Mouse (Mus musculus) kidney, embryonic 15.5 days (tissue): ENCODE measurements at regions not wholly inside any gene's neighbourhood (a gene's known extent, or its start where the extent isn't known, plus 50 kb on each side); places are given as distances from the start of the nearest gene placed in this dataset.
A peak's percentile ranks its signal among the peaks of the same experiment; 100 is the strongest.

Experiments
- ATAC-seq: fragments of 200-750 bp; cut with Nextera tagmentation; replicated peaks from 2 replicates; pipeline ENCODE4 v1.8.0; 2017; ENCODE audit warnings: moderate TSS enrichment; ENCODE audit not compliant: low FRiP score
- H3K27ac ChIP-seq: fragments of 300-500 bp; sonication (generic); 2 replicates; pipeline ENCODE4 v1.5.1; 2015; ENCODE audit warnings: mild to moderate bottlenecking, inconsistent platforms
- H3K27me3 ChIP-seq: fragments of 300-500 bp; sonication (generic); 2 replicates; pipeline ENCODE4 v1.6.1; 2015; ENCODE audit warnings: inconsistent platforms
- H3K36me3 ChIP-seq: fragments of 300-500 bp; sonication (generic); 2 replicates; pipeline ENCODE4 v1.6.1; 2015; ENCODE audit warnings: inconsistent platforms
- H3K4me1 ChIP-seq: fragments of 300-500 bp; sonication (generic); 2 replicates; pipeline ENCODE4 v1.6.1; 2015; ENCODE audit warnings: inconsistent platforms
- H3K4me2 ChIP-seq: fragments of 300-500 bp; sonication (generic); 2 replicates; pipeline ENCODE4 v1.6.1; 2015; ENCODE audit warnings: moderate library complexity, mild to moderate bottlenecking, inconsistent platforms
- H3K4me3 ChIP-seq: fragments of 300-500 bp; sonication (generic); replicated peaks from 2 replicates; pipeline ENCODE4 v1.5.1; 2015; ENCODE audit warnings: mild to moderate bottlenecking, inconsistent platforms
- H3K9ac ChIP-seq: fragments of 300-500 bp; sonication (generic); 2 replicates; pipeline ENCODE4 v1.6.1; 2015; ENCODE audit warnings: mild to moderate bottlenecking, inconsistent platforms
- H3K9me3 ChIP-seq: fragments of 300-500 bp; sonication (generic); replicated peaks from 2 replicates; pipeline ENCODE4 v1.6.1; 2016; ENCODE audit warnings: inconsistent platforms
- WGBS: fragments of 180-500 bp; shearing (Covaris S2); methylation state at CpG from one replicate; pipeline ENCODE4 v1.1.7; 2015; ENCODE audit warnings: mixed read lengths; 5-methylcytosine and 5-hydroxymethylcytosine counted together

DNA sequence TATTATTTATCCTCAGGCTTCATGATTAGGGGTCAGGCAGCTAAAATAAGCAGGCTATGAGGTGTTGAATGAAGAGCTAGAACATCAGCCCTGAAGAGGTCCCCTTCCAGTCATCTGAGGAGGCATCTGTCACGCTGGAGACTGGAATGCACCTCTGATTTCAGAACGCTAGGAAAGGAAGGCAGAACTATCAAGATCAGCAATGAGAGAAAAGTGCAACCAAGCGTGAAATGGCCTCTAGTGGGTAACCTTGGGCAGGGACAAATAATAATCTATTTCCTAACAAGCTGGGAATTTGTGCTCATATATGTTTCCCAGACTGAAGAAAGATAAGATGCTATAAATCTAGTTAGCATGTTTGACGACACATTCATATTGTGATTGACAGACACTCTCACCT lies 1034.0 kb upstream of the Slc10a2 start:
- Histone ChIP-seq H3K27me3 (no peaks in the 10 kb centered on the region), H3K4me1 (0 out of 2 replicates have a peak, but pooled peaks cover 2% of the 10 kb centered on the region), H3K4me2 (no peak overlapping the region), H3K9ac (no peak overlapping the region), H3K9me3 (no peaks in the 10 kb centered on the region), H3K4me3 (no peak overlapping the region), H3K27ac (no peak overlapping the region), H3K36me3 (no peaks in the 10 kb centered on the region)
- WGBS: 35% methylated on average over 4 of the region's 4 CpGs
- ATAC-seq: no peak

DNA sequence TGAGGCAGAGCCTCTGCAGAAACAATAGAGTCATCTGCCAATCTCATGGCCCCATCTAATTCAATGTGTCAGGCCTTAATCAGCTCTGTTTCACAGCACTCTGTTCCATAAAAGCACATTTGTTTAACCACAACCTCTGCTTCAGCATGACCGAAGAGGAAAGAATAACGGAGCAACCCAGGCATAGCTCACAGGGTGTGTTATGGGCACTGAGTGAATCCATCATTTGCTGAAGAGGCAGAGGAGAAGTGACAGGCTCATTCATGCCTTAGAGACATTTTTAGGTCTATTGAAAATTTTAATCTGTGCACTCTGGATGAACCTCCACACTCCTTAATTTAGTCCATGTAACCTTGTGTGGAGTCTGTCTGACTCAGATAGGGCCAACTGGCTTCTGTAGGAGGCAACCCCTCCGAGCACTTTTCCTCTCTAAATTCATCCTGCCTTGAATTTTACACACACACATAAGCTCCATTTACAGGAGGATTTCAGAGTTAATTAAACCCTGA lies 1027.1 kb upstream of the Slc10a2 start:
- no peak for ATAC-seq
- H3K36me3 ChIP-seq: no peaks in the 10 kb centered on the region
- H3K9ac ChIP-seq: no peak overlapping the region
- H3K4me3 ChIP-seq: no peak overlapping the region
- H3K4me1 ChIP-seq: no peaks in the 10 kb centered on the region
- H3K4me2 ChIP-seq: no peak overlapping the region
- no peaks in the 10 kb centered on the region for H3K27me3 ChIP-seq
- 68% methylated on average over 3 of the region's 3 CpGs for WGBS
- H3K9me3 ChIP-seq: no peaks in the 10 kb centered on the region
- no peak overlapping the region for H3K27ac ChIP-seq

DNA sequence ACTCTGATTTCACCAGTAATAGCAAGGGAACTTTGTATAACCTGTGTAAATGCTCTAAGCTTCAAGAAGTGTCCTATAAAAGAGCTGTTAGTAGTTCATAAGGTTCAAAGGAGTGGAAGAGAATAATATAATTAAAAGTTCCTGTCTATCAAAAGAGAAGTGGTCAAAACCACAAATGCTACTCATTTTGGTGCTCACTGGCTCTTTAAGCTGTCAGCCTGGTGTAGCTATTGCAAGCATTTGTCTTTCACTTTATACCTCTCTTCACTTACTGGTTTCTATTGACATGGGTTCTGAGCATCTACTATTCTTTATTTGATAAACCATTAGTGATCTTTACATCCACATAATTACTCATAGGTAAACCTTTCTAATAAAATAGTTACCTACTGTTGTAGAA lies 1020.1 kb upstream of the Slc10a2 start:
- H3K36me3 ChIP-seq: no peaks in the 10 kb centered on the region
- H3K4me3 ChIP-seq: no peak overlapping the region
- no peak for ATAC-seq
- no peak overlapping the region for H3K9ac ChIP-seq
- H3K27me3 ChIP-seq: no peaks in the 10 kb centered on the region
- no peak overlapping the region for H3K4me2 ChIP-seq
- H3K4me1 ChIP-seq: no peaks in the 10 kb centered on the region
- H3K27ac ChIP-seq: no peak overlapping the region
- no peaks in the 10 kb centered on the region for H3K9me3 ChIP-seq

DNA sequence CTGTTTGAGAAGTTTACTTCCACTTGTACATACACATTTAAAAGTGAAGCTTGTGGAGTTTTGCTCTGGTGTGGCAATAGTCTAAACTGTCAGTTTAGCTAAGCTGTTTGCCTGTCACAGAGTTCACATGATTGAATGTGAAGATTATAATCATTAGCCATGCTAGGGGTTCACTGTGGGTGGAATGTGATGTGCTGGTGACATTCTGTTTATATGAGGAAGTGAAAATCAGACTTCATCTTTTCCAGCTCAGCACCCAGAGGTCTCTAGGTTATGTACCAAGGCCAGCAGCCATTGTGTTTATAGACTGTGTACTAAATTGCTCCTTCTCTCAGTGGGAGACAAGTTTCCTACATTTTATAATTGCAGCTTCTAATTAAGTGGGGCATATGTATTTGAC lies 1014.4 kb upstream of the Slc10a2 start:
- Histone ChIP-seq H3K4me1 (no peaks in the 10 kb centered on the region), H3K4me2 (no peak overlapping the region), H3K27me3 (no peaks in the 10 kb centered on the region), H3K4me3 (no peak overlapping the region), H3K27ac (no peak overlapping the region), H3K36me3 (no peaks in the 10 kb centered on the region), H3K9me3 (no peaks in the 10 kb centered on the region), H3K9ac (no peak overlapping the region)
- ATAC-seq: no peak

DNA sequence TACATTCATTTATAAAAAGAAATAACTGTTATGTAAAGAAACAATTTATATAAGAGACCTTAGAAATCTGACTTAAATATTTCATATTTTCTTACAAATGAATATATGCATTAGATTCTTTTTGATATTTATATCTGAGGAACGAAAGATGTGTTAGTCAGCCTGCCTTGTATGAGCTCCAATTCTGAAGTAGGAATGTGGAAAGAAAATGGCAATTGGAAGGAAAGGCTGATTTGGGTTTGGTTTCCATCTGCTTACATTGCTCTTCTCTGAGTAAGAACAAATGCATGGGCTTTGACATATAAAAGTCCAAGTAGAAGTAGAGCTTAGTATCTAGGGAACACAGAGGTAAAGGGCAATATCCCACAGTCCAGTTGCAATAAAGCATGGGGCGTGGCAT lies 1006.2 kb upstream of the Slc10a2 start:
- no peak overlapping the region for H3K9ac ChIP-seq
- H3K4me3 ChIP-seq: no peak overlapping the region
- no peaks in the 10 kb centered on the region for H3K4me1 ChIP-seq
- no peak for ATAC-seq
- H3K27ac ChIP-seq: no peak overlapping the region
- H3K4me2 ChIP-seq: no peak overlapping the region
- no peaks in the 10 kb centered on the region for H3K36me3 ChIP-seq
- H3K9me3 ChIP-seq: no peaks in the 10 kb centered on the region
- no peaks in the 10 kb centered on the region for H3K27me3 ChIP-seq
- 84% methylated on average over 2 of the region's 2 CpGs for WGBS

DNA sequence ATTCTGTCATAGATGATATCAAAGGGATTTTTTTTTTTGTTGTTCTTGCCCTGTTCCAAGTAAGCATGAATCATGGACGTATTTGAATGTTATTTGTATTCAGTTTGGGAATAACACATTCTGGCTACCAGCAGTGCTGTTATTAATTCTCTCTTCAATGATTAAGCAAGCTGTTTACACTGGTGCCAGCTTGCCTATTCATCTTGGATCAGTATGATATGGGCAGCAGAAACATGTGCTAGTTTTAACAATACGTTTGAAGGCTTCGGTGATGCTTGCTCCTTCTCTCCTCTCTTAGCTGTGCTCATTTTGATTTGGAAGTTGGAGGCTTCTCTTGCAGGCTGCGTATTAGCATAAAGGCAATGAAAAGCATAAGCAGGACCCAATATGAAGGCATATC lies 984.9 kb upstream of the Slc10a2 start:
- no peak overlapping the region for H3K4me2 ChIP-seq
- H3K27ac ChIP-seq: no peak overlapping the region
- H3K9me3 ChIP-seq: no peaks in the 10 kb centered on the region
- H3K4me1 ChIP-seq: no peaks in the 10 kb centered on the region
- H3K36me3 ChIP-seq: no peaks in the 10 kb centered on the region
- no peak overlapping the region for H3K4me3 ChIP-seq
- no peak for ATAC-seq
- 90% methylated on average over 4 of the region's 4 CpGs for whole genome bisulfite sequencing
- H3K9ac ChIP-seq: no peak overlapping the region
- H3K27me3 ChIP-seq: no peaks in the 10 kb centered on the region

DNA sequence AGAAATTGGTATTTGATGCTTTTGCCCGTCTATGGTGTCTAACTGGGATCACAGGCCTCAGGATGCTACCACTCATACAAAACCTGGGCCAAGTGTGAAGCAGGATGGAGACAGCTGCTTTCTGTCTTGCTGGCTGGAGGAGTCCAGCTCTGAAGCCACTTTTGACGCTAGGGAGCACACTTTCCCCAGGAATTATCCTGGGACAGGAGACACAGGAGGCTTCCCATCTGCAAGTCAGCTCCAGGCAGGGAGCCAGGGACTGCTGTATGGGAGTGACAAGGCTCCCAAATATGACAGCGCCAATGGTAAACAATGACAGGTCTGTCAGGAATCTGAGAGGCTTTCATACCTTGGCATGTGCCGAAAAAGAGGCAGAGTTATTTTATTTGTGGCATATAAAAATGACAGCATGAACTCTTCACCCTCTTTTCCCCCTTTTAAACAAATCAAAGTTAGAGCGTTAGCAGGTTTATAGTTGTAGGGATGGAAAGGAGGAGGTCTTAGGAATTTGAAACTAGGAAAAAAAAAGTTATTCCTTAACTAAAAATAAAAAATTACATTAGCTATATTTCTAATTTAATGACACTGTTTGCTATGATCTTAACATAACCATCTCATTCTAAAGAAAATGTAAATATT lies 938.9 kb upstream of the Slc10a2 start:
- Histone ChIP-seq H3K4me2 (no peak overlapping the region), H3K4me3 (no peak overlapping the region), H3K27me3 (no peaks in the 10 kb centered on the region), H3K27ac (no peak overlapping the region), H3K4me1 (no peaks in the 10 kb centered on the region), H3K9me3 (no peaks in the 10 kb centered on the region), H3K36me3 (no peaks in the 10 kb centered on the region), H3K9ac (no peak overlapping the region)
- 26% methylated on average over 5 of the region's 5 CpGs for WGBS
- ATAC-seq: peak; percentile 83; the same call in 1 of the 2 replicates

DNA sequence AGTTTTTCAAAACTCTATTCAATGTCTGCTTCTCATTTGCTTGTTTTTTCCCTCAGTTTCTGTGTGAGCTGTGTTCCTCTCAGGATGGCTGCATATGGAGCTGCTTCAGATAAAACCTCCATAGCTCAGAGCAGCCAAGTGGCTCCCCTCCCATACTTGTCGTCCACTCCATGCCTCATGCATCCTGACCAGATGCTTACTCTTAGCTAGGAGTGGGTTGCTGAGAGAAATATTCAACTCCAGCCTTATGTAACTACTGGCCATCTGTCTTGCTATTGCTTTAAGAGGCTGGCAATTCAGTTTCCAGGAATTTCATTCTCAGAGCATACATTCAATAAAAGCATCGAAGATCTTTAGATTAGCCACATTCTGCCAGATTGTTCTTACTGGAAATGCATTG lies 907.1 kb upstream of the Slc10a2 start:
- ATAC-seq: no peak
- WGBS: 66% methylated on average over 2 of the region's 2 CpGs

DNA sequence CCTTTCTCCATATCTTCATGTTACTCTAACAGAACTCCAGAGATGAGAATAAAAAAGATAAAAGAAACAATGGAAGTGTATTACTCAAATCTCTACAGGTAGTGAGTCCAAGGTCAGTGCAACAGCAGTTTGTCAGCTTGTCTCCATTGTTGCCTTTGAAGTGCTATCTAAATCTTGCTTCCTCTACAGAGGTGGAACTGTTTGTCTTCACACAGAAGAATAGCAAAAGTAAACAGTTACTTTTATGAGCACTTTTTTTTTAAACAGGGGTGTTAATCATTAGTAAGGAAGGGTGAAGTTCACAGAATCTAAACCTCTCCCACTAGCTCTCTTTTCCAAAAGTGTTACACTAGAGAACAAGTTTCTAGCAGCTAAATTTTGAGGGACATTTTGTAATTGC lies 906.0 kb upstream of the Slc10a2 start:
- H3K36me3 ChIP-seq: no peaks in the 10 kb centered on the region
- no peak for ATAC-seq
- H3K27ac ChIP-seq: no peak overlapping the region

More for the DNA sequence above, 907.1 kb upstream of the Slc10a2 start:
- Histone ChIP-seq H3K27ac (no peak overlapping the region), H3K9ac (no peak overlapping the region), H3K9me3 (no peaks in the 10 kb centered on the region), H3K4me1 (no peaks in the 10 kb centered on the region), H3K36me3 (no peaks in the 10 kb centered on the region), H3K4me3 (no peak overlapping the region), H3K4me2 (no peak overlapping the region), H3K27me3 (no peaks in the 10 kb centered on the region)

DNA sequence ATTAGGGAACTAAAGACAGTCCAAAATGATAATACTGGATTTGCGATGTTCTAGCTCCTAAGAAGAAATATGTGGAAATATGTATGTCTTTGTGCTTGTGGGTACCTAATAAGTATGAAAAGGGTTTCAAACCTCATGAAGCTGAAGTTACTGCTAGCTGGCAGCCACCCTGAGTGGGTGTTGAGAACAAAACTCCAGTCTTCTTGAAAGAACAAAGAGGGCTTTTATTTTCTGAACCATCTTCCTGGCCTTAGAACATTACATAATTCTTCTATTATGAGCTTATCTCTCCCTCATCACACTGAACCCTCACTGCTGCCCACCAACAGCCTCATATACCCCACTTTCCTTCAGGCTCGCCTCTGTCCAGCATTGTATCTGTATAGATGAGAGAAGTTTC lies 905.6 kb upstream of the Slc10a2 start:
- ATAC-seq: no peak
- H3K27ac ChIP-seq: no peak overlapping the region
- no peaks in the 10 kb centered on the region for H3K4me1 ChIP-seq
- H3K36me3 ChIP-seq: no peaks in the 10 kb centered on the region
- 75% methylated on average over 2 of the region's 2 CpGs for WGBS
- H3K4me2 ChIP-seq: no peak overlapping the region
- no peaks in the 10 kb centered on the region for H3K9me3 ChIP-seq
- H3K4me3 ChIP-seq: no peak overlapping the region
- H3K27me3 ChIP-seq: no peaks in the 10 kb centered on the region
- H3K9ac ChIP-seq: no peak overlapping the region

More for the DNA sequence above, 906.0 kb upstream of the Slc10a2 start:
- no peak overlapping the region for H3K4me3 ChIP-seq
- no peaks in the 10 kb centered on the region for H3K9me3 ChIP-seq
- H3K4me1 ChIP-seq: no peaks in the 10 kb centered on the region
- H3K9ac ChIP-seq: no peak overlapping the region
- no peaks in the 10 kb centered on the region for H3K27me3 ChIP-seq
- H3K4me2 ChIP-seq: no peak overlapping the region

DNA sequence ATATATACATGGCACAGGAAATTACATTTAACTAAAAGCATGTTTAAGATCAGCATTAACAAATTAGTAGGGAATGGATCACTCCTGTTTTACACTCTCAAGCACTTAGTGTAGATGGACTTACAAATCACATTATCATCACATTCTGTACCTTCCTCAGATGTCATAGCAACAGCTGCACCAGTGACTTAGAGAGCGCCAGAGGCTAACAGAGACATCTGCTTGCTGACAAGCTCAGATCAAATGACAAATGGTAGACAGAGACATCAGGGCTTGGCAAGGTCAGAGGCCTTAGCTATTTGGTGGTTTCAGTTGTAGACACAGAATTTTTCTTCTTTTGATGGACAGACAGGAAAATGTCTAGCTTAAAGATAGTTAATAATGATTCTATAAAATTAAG lies 897.5 kb upstream of the Slc10a2 start:
- WGBS: 37% methylated on average over 1 of the region's 1 CpGs
- no peak overlapping the region for H3K27ac ChIP-seq
- H3K4me1 ChIP-seq: no peaks in the 10 kb centered on the region
- no peak for ATAC-seq
- no peaks in the 10 kb centered on the region for H3K36me3 ChIP-seq
- no peak overlapping the region for H3K4me2 ChIP-seq
- no peaks in the 10 kb centered on the region; the same call in 1 of the 2 replicates for H3K9me3 ChIP-seq
- H3K9ac ChIP-seq: no peak overlapping the region
- no peaks in the 10 kb centered on the region for H3K27me3 ChIP-seq
- H3K4me3 ChIP-seq: no peak overlapping the region

DNA sequence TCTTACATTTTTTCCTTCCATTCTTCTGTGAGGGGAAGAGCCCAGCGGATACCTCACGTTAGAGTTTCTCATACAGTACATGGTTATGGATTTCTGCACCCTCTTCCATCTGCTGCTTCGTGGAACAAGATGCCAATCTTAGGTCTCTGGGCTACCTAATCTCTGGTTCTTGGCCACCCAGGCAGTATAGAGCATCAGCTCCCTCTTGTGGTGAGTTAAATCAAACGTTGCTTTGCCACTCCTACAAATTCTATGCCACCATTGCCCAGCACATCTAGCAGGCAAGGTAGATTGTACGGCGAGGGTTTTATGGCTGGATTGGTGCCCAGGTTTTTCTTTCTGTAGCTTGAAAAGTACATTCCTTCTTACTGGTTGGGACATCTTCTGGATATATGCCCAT lies 889.7 kb upstream of the Slc10a2 start:
- 67% methylated on average over 6 of the region's 6 CpGs for WGBS
- Histone ChIP-seq H3K27me3 (no peaks in the 10 kb centered on the region), H3K4me1 (no peaks in the 10 kb centered on the region), H3K9ac (no peak overlapping the region), H3K36me3 (no peaks in the 10 kb centered on the region), H3K27ac (no peak overlapping the region), H3K4me3 (no peak overlapping the region), H3K9me3 (no peaks in the 10 kb centered on the region; the same call in 1 of the 2 replicates), H3K4me2 (no peak overlapping the region)
- ATAC-seq: no peak

DNA sequence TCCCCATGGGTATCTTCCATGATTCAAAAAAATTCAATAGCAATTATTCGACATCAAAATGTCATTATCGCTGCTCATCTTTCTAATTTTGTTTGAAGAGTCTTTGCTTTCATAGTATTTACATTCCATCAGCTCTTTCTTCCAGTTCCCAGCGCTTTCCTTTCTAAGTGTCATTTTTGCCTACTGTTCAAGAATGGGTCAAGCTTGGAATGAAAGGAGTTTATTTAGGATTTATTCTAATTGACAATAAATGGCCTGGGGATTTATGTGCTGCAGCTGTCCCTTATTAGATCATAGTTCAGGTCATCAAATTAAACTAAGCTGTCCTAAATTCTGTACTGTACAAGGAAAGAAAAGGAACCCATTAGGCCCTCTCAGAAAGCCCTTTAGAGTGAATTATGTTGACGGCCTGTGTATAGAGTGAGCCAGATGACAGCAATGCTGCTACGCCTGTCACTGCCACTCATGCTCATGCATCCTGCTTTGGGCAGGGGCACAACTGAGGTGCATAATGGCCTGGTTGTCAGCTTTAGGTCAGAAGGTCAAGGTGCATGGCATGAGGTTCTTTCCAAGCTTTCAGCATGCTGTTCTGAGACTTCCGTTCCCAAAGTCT lies 860.4 kb upstream of the Slc10a2 start:
- ATAC-seq: no peak
- Histone ChIP-seq H3K4me3 (no peak overlapping the region), H3K36me3 (no peaks in the 10 kb centered on the region), H3K9me3 (no peaks in the 10 kb centered on the region), H3K9ac (no peak overlapping the region), H3K27me3 (no peaks in the 10 kb centered on the region), H3K4me1 (no peaks in the 10 kb centered on the region), H3K27ac (no peak overlapping the region), H3K4me2 (no peak overlapping the region)
- WGBS: 67% methylated on average over 6 of the region's 6 CpGs
